Mouse (Mus musculus) brain, embryonic 14.5 days (tissue): ENCODE results near the gene Prkca.

ENCODE experiments used
- CTCF ChIP-seq: fragments of 200-500 bp; IDR thresholded peaks from 2 replicates; pipeline ENCODE4 v1.5.1; 2012; ENCODE audit warnings: inconsistent platforms, mild to moderate bottlenecking, moderate library complexity, borderline replicate concordance; ENCODE audit not compliant: insufficient read depth, insufficient read length; ENCODE audit errors: extremely low read depth
- POLR2A ChIP-seq: fragments of 200-500 bp; IDR thresholded peaks from 2 replicates; pipeline ENCODE4 v1.6.1; 2012; ENCODE audit warnings: mild to moderate bottlenecking, inconsistent platforms, borderline replicate concordance; ENCODE audit not compliant: poor library complexity, insufficient read depth, insufficient read length, severe bottlenecking; ENCODE audit errors: extremely low read depth

DNA sequence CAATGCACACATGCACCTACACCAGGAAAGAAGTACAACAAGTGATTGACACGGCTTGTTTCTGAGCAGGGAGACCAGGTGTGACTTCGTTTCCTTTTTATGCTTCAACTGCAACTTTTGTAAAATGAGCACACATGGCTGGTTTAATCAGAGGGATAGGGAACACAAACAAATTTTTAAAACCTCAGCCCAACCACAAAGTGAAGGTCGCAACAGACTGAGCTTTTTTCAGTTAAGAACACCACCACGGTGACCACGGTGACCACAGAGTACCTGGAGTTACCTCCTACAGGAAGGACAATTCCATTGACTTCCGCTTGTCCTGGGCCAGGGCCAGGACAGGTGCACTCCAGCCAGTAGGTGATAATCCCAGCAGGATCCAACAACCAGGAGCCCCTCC is 25.9 kb downstream of the Prkca start:
- TF ChIP-seq CTCF (no peak), POLR2A (no peak)
